Mouse (Mus musculus) CH12.LX (cell line): ENCODE measurements around the gene Col25a1. TPM values are rescaled to one million over a fixed set of nuclear protein-coding genes. Genes with fewer than 3 reads are reported as not detected.

Experiments
- DNase-seq: peaks from one replicate; pipeline ENCODE4 v3.0.0-alpha.2; 2013; ENCODE audit errors: extremely low read depth
- H3K27ac ChIP-seq: 2 replicates; pipeline ENCODE4 v1.5.1; 2012; ENCODE audit warnings: low read depth, mild to moderate bottlenecking, control low read depth, moderate library complexity; ENCODE audit not compliant: insufficient read depth
- H3K27me3 ChIP-seq: replicated peaks from 2 replicates; pipeline ENCODE3; 2012; ENCODE audit warnings: inconsistent platforms
- H3K36me3 ChIP-seq, 2 experiments: replicated peaks in 1 of 2; 2 replicates each; pipeline versions ENCODE3 to v1.6.1; 2012; ENCODE audit warnings: inconsistent platforms in 1 of 2, low read length in 1 of 2, mild to moderate bottlenecking in 1 of 2, mixed read lengths in 1 of 2, moderate library complexity in 1 of 2; ENCODE audit not compliant: control insufficient read depth in 1 of 2, insufficient read depth in 1 of 2
- H3K4me1 ChIP-seq, 2 experiments: 2 replicates each; pipeline ENCODE4 v1.6.1; 2012; ENCODE audit warnings: inconsistent platforms in 1 of 2, moderate library complexity in 1 of 2; ENCODE audit not compliant: insufficient read depth in 2 of 2, control insufficient read depth in 1 of 2
- H3K4me2 ChIP-seq: 2 replicates; pipeline ENCODE4 v1.6.1; 2012; ENCODE audit warnings: low read depth, mild to moderate bottlenecking, control low read depth; ENCODE audit not compliant: poor library complexity, insufficient read depth, severe bottlenecking
- H3K4me3 ChIP-seq, 3 experiments: fragments of 150-350 bp in 1 of 3; sonication (generic) in 1 of 3; replicated peaks in 1 of 3; 2 replicates each; pipeline versions ENCODE3 to v1.5.1; 2011 to 2012; ENCODE audit warnings: low read depth in 2 of 3, low read length in 2 of 3, mild to moderate bottlenecking in 2 of 3, moderate library complexity in 2 of 3, control low read depth in 1 of 3, improper control_type of control experiment in 1 of 3, inconsistent platforms in 1 of 3, mixed read lengths in 1 of 3; ENCODE audit not compliant: poor library complexity in 1 of 3
- H3K79me2 ChIP-seq: replicated peaks from 2 replicates; pipeline ENCODE4 v1.6.1; 2012; ENCODE audit warnings: mild to moderate bottlenecking, moderate library complexity; ENCODE audit not compliant: control insufficient read depth, poor library complexity, insufficient read depth, severe bottlenecking; ENCODE audit errors: extremely low read depth
- H3K9ac ChIP-seq: 2 replicates; pipeline ENCODE4 v1.6.1; 2012; ENCODE audit warnings: low read depth, mild to moderate bottlenecking, control low read depth, moderate library complexity; ENCODE audit not compliant: insufficient read depth
- H3K9me3 ChIP-seq: replicated peaks from 2 replicates; pipeline ENCODE3; 2012; ENCODE audit warnings: low read length, inconsistent platforms, mixed read lengths
- BHLHE40 ChIP-seq: IDR thresholded peaks from 2 replicates; pipeline ENCODE4 v1.6.1; 2011; ENCODE audit warnings: mild to moderate bottlenecking, low read depth, low read length, improper control_type of control experiment
- CHD1 ChIP-seq: IDR thresholded peaks from 2 replicates; pipeline ENCODE4 v1.6.1; 2012; ENCODE audit warnings: low read depth, low read length, improper control_type of control experiment, inconsistent platforms
- CHD2 ChIP-seq: IDR thresholded peaks from 2 replicates; pipeline ENCODE4 v1.6.1; 2011; ENCODE audit warnings: low read length, improper control_type of control experiment
- ELF1 ChIP-seq: IDR thresholded peaks from 2 replicates; pipeline ENCODE4 v1.6.1; 2014; ENCODE audit warnings: low read depth, mild to moderate bottlenecking, inconsistent platforms, low read length, improper control_type of control experiment
- GABPA ChIP-seq: IDR thresholded peaks from 2 replicates; pipeline ENCODE4 v1.6.1; 2012; ENCODE audit warnings: low read depth, low read length, improper control_type of control experiment, inconsistent platforms; ENCODE audit not compliant: insufficient replicate concordance
- JUND ChIP-seq: conservative IDR thresholded peaks from 2 replicates; pipeline ENCODE4 v1.6.1; 2011; ENCODE audit warnings: low read depth, low read length, improper control_type of control experiment
- MEF2A ChIP-seq: IDR thresholded peaks from 2 replicates; pipeline ENCODE4 v1.6.1; 2014; ENCODE audit warnings: low read depth, mild to moderate bottlenecking, inconsistent platforms, low read length, improper control_type of control experiment, borderline replicate concordance
- MXI1 ChIP-seq: IDR thresholded peaks from 2 replicates; pipeline ENCODE4 v1.6.1; 2011; ENCODE audit warnings: mild to moderate bottlenecking, low read depth, low read length, improper control_type of control experiment
- NELFE ChIP-seq: IDR thresholded peaks from 2 replicates; pipeline ENCODE4 v1.6.1; 2011; ENCODE audit warnings: low read depth, low read length, improper control_type of control experiment
- NRF1 ChIP-seq: IDR thresholded peaks from 2 replicates; pipeline ENCODE4 v1.6.1; 2014; ENCODE audit warnings: low read depth, mild to moderate bottlenecking, inconsistent platforms, low read length, improper control_type of control experiment, moderate library complexity
- POLR2A ChIP-seq: IDR thresholded peaks from 2 replicates; pipeline ENCODE4 v1.6.1; 2011; ENCODE audit warnings: low read depth, mild to moderate bottlenecking, improper control_type of control experiment, low read length
- POLR2AphosphoS2 ChIP-seq: IDR thresholded peaks from 2 replicates; pipeline ENCODE4 v1.6.1; 2011; ENCODE audit warnings: low read depth, low read length, improper control_type of control experiment
- TCF12 ChIP-seq: IDR thresholded peaks from 2 replicates; pipeline ENCODE4 v1.6.1; 2014; ENCODE audit warnings: low read depth, mild to moderate bottlenecking, inconsistent platforms, low read length, improper control_type of control experiment
- UBTF ChIP-seq: IDR thresholded peaks from 2 replicates; pipeline ENCODE4 v1.6.1; 2012; ENCODE audit warnings: low read depth, mild to moderate bottlenecking, inconsistent platforms, low read length, improper control_type of control experiment, moderate library complexity
- USF1 ChIP-seq: IDR thresholded peaks from 2 replicates; pipeline ENCODE4 v1.6.1; 2014; ENCODE audit warnings: low read depth, mild to moderate bottlenecking, inconsistent platforms, low read length, improper control_type of control experiment
- ZMIZ1 ChIP-seq: IDR thresholded peaks from 2 replicates; pipeline ENCODE4 v1.6.1; 2012; ENCODE audit warnings: low read depth, mild to moderate bottlenecking, inconsistent platforms, low read length, improper control_type of control experiment
- ZNF384 ChIP-seq: IDR thresholded peaks from 2 replicates; pipeline ENCODE4 v1.6.1; 2012; ENCODE audit warnings: low read depth, low read length, improper control_type of control experiment, inconsistent platforms
- dilution Hi-C: fragments of 300-500 bp; cut with MboI; formaldehyde crosslinking; loops from 2 replicates; pipeline ENCODE4 v1.14.3; 2020; ENCODE audit warnings: low sequenced_read_pairs; ENCODE audit not compliant: extremely low pct_unique_long_range_greater_than_20kb, extremely low pct_ligation_motif_present
- in situ Hi-C: fragments of 300-500 bp; cut with MboI; formaldehyde crosslinking; loops from 3 replicates; pipeline ENCODE4 v1.14.3; 2019; ENCODE audit warnings: low sequenced_read_pairs, low pct_ligation_motif_present, low pct_unique_long_range_greater_than_20kb, mixed read lengths
- polyA plus RNA-seq: library from polyadenylated mRNA; unstranded; fragments of >175 nt; gene quantifications from 2 replicates; pipeline ENCODE4 v1.2.1, GENCODE M21; 2012; ENCODE audit warnings: low read depth; ENCODE audit not compliant: insufficient read length
- total RNA-seq, 2 experiments: library from RNA; depleted of rRNA; stranded (reverse); fragments of 300-350 nt in 1 of 2; fragments of >200 nt in 1 of 2; gene quantifications; 2 replicates each; pipeline ENCODE4 v1.2.3; 2012 to 2014

The Col25a1 gene
- total and polyA plus RNA-seq, 3 experiments = not detected

- no peak overlapping the region for H3K9ac ChIP-seq
- H3K4me3 ChIP-seq = no peak overlapping the region
- in situ Hi-C loops (no loop called here), dilution Hi-C loops (no loop called here)
- DNase-seq = no peak
- H3K79me2 ChIP-seq = no peaks in the 10 kb centered on the region
- H3K4me2 ChIP-seq = no peak overlapping the region
- no peaks in the 10 kb centered on the region for H3K27me3 ChIP-seq
- H3K4me1 ChIP-seq = peaks cover 2 to 3% of the 10 kb centered on the region in 2 experiments; a peak in 1 of 4 replicates
- H3K27ac ChIP-seq = no peak overlapping the region
- H3K9me3 ChIP-seq = no peaks in the 10 kb centered on the region
- TF ChIP-seq JUND = no peak
- TF ChIP-seq BHLHE40 = no peak
- no peak for TF ChIP-seq TCF12
- TF ChIP-seq POLR2A = no peak
- no peak for TF ChIP-seq ELF1
- TF ChIP-seq ZMIZ1 = no peak
- TF ChIP-seq MEF2A = no peak
- no peak for TF ChIP-seq UBTF
- no peak for TF ChIP-seq NRF1
- no peak for TF ChIP-seq GABPA
- no peak for TF ChIP-seq POLR2AphosphoS2
- no peak for TF ChIP-seq CHD2
- TF ChIP-seq NELFE = no peak
- TF ChIP-seq USF1 = no peak
- no peaks in the 10 kb centered on the region for H3K36me3 ChIP-seq
Measured at GRCm38 (mm10) chr3:130549066-130549465, 417.8 kb downstream of the Col25a1 start.

GRCm38 (mm10) chr3:130556263-130556662 lies 425.0 kb downstream of the Col25a1 start:
- in situ Hi-C loops = no loop called here
- Histone ChIP-seq H3K4me2 (no peak overlapping the region), H3K36me3 (no peaks in the 10 kb centered on the region), H3K4me1 (peaks cover 3 to 5% of the 10 kb centered on the region in 2 experiments; a peak in 1 of 4 replicates), H3K27me3 (no peaks in the 10 kb centered on the region), H3K79me2 (no peaks in the 10 kb centered on the region), H3K4me3 (no peak overlapping the region), H3K27ac (no peak overlapping the region), H3K9me3 (no peaks in the 10 kb centered on the region), H3K9ac (no peak overlapping the region)
- dilution Hi-C loops = no loop called here
- DNase-seq = no peak
- no peak for TF ChIP-seq JUND
- no peak for TF ChIP-seq ZNF384
- TF ChIP-seq CHD1 = no peak
- TF ChIP-seq MXI1 = no peak
